Mouse (Mus musculus) left cerebral cortex, adult 11 months (tissue): ENCODE measurements at regions not wholly inside any gene's neighbourhood (a gene's known extent, or its start where the extent isn't known, plus 50 kb on each side); places are given as distances from the start of the nearest gene placed in this dataset.

Experiments
- DNase-seq: peaks from one replicate; pipeline ENCODE4 v3.0.0; 2022; ENCODE audit warnings: low spot score

- DNase-seq = no peak
These were observed 178.5 kb upstream of the Zfp64 start for GRCm38 (mm10) chr2:169133855-169134254.

GRCm38 (mm10) chr2:169125476-169125875, 170.1 kb upstream of the Zfp64 start:
- DNase-seq = no peak

GRCm38 (mm10) chr2:169122887-169123286, 167.5 kb upstream of the Zfp64 start:
- no peak for DNase-seq

GRCm38 (mm10) chr2:169116841-169117240, 161.5 kb upstream of the Zfp64 start:
- no peak for DNase-seq

GRCm38 (mm10) chr2:169109044-169109443, 153.7 kb upstream of the Zfp64 start:
- DNase-seq = no peak

GRCm38 (mm10) chr2:169108037-169108436, 152.7 kb upstream of the Zfp64 start:
- DNase-seq = no peak

- no peak for DNase-seq
These were observed 146.3 kb upstream of the Zfp64 start for GRCm38 (mm10) chr2:169101506-169102261.

- DNase-seq = no peak
These were observed 145.1 kb upstream of the Zfp64 start for GRCm38 (mm10) chr2:169100516-169100915.

- DNase-seq = no peak
These were observed 144.3 kb upstream of the Zfp64 start for GRCm38 (mm10) chr2:169099678-169100077.

GRCm38 (mm10) chr2:169098591-169098990, 143.2 kb upstream of the Zfp64 start:
- no peak for DNase-seq

GRCm38 (mm10) chr2:169094011-169094754, 138.8 kb upstream of the Zfp64 start:
- no peak for DNase-seq

GRCm38 (mm10) chr2:169090256-169090655, 134.9 kb upstream of the Zfp64 start:
- DNase-seq = no peak

- no peak for DNase-seq
These were observed 133.6 kb upstream of the Zfp64 start for GRCm38 (mm10) chr2:169088870-169089484.

GRCm38 (mm10) chr2:169088301-169088700, 132.9 kb upstream of the Zfp64 start:
- no peak for DNase-seq

GRCm38 (mm10) chr2:169071267-169071666, 115.9 kb upstream of the Zfp64 start:
- no peak for DNase-seq

- DNase-seq = no peak
These were observed 109.8 kb upstream of the Zfp64 start for GRCm38 (mm10) chr2:169065166-169065698.

GRCm38 (mm10) chr2:169061520-169061919, 106.1 kb upstream of the Zfp64 start:
- DNase-seq = peak; percentile 47

- no peak for DNase-seq
These were observed 105.1 kb upstream of the Zfp64 start for GRCm38 (mm10) chr2:169060495-169060894.

GRCm38 (mm10) chr2:169057831-169058230, 102.4 kb upstream of the Zfp64 start:
- no peak for DNase-seq

GRCm38 (mm10) chr2:169049947-169050346, 94.6 kb upstream of the Zfp64 start:
- no peak for DNase-seq

GRCm38 (mm10) chr2:169041748-169042147, 86.4 kb upstream of the Zfp64 start:
- DNase-seq = no peak

GRCm38 (mm10) chr2:169037975-169038374, 82.6 kb upstream of the Zfp64 start:
- no peak for DNase-seq

- no peak for DNase-seq
These were observed 82.1 kb upstream of the Zfp64 start for GRCm38 (mm10) chr2:169037519-169037918.
